Mouse (Mus musculus): ENCODE measurements around the gene Fgfr2. TPM values are rescaled to one million over a fixed set of nuclear protein-coding genes. Genes with fewer than 3 reads are reported as not detected.
A peak's percentile ranks its signal among the peaks of the same experiment; 100 is the strongest.

Gene Fgfr2
- total RNA-seq, 2 experiments from 2014 or later: 28.8 to 29.4 TPM

DNA sequence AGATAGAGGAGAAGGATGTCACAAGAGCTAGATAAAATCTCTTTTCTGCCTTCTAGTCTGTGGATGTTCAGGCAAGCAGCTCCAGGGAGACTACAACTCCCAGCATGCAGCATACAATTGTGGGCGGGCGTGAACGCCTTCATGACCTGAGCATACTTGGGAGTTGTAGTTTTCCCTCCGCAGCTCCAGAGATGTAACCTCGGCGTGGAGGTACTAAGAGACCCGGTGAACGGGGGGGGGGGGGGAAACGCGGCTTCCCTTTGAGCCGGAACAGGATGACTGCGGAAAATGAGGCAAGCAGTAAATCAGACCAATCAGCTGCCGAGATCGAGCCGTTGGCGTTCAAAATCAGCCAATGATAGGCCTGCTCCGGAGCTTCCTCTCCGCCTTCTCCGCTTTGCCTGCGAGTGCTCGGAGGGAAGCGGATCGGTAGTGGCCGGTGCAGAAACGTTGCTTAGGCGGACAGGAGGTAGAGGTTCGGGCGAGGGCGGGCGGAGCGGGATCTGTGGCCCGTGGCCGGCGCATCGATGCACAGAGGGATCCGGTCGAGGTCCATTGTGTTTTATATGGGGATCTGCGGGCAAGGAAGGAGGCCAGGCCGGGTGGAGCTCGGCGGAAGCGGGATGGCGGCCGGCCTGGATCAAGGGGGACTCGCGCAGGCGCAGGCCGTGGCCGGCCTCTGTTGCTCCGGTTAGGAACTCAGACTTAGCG, 1563.0 kb downstream of the Fgfr2 start, which contains the start of gene Bub3:
Gene Bub3, plus strand, starts transcription at position 237 of the 711 bp plus-strand sequence.
- peak; percentile 93 for DNase-seq (ENCODE audit: extremely low spot score in 1 of 2, low spot score in 2 of 2)
- intact Hi-C loops (cut with DNase I): loop anchor here (5.0 to 10.0 kb wide), 2 partner anchors 125 to 187 kb away; no protein-coding TSS in a partner anchor

DNA sequence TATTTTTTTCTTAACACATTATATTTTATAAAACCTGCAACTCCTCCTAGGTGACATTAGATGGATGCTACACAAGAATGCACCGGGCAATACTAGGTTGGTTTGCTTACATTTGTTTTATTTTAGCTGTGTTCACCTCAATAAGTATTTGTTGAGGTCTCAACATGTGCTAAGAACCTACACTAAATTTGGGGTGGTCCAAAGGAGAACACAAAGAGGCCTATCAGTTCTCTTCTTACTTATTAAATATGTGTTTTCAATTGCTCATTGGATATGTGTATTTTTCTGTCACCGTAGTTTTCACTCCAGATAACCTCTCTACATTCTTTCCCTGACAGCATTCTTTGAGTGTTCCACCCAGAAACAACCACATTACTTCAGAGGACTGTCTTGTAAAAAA, 1565.4 kb downstream of the Fgfr2 start:
- DNase-seq (ENCODE audit: extremely low spot score in 1 of 2, low spot score in 2 of 2): no peak
- intact Hi-C loops (cut with DNase I): loop anchor here (5.0 kb wide), 1 partner anchor 190 kb away; no protein-coding TSS in a partner anchor

DNA sequence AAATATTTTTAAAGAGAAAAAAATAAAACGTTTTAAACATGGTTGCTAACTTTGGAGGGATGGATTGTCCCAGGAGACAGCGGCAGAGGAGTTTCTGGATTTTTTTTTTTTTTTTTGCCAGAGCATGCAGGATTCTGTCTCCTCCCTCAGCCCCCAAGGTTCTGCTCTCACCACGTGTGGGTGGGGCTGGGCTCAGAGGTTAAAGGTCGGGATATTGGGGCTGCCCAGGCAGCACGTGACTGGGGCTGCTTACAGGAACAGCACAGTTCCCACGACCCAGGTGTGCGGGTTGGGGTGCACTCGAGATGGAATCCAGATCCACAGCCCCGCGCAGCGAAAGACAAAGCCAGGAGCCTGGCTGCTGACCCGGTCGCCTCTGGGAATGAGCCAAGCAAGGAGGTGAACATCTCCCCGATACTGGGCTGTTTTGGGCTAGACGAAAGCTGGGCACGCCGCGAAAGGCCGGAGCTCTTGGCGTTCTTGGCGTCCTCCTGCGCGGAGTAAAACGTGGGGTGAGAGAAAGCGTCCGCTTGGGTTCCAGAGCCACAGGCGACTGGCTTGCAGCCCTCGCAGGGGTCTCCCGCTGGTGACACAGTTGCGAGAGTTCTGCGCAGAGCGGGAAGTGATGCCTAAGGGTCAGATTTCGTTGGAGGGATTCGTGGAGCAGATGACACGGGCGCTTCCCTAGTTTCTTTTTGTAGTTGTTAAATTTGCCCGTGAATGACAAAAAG, 1566.4 kb downstream of the Fgfr2 start:
- intact Hi-C loops (cut with DNase I): loop anchor here (5.0 kb wide), 1 partner anchor 191 kb away; no protein-coding TSS in a partner anchor
- DNase-seq (ENCODE audit: extremely low spot score in 1 of 2, low spot score in 2 of 2): no peak

DNA sequence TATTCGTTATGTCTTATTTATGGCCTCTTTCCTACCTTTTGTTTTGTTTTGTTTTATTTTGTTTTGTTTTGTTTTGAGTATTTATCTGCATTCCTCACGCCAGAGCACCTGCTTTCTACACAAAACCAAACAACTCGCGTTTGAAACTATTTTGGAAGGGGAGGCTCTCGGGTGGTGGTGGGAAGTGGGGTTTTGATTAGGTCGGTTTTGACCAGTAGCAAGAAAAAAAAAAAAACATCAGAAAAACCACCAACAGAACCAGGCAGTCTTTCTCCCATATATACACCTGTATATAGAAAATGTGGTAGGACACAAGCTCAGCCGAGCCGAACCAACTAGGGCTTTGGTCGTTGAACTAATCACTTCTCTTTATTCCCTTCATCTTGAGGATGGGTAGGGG, 1567.0 kb downstream of the Fgfr2 start:
- no peak for DNase-seq (ENCODE audit: extremely low spot score in 1 of 2, low spot score in 2 of 2)
- intact Hi-C loops (cut with DNase I): loop anchor here (5.0 kb wide), 1 partner anchor 191 kb away; no protein-coding TSS in a partner anchor

DNA sequence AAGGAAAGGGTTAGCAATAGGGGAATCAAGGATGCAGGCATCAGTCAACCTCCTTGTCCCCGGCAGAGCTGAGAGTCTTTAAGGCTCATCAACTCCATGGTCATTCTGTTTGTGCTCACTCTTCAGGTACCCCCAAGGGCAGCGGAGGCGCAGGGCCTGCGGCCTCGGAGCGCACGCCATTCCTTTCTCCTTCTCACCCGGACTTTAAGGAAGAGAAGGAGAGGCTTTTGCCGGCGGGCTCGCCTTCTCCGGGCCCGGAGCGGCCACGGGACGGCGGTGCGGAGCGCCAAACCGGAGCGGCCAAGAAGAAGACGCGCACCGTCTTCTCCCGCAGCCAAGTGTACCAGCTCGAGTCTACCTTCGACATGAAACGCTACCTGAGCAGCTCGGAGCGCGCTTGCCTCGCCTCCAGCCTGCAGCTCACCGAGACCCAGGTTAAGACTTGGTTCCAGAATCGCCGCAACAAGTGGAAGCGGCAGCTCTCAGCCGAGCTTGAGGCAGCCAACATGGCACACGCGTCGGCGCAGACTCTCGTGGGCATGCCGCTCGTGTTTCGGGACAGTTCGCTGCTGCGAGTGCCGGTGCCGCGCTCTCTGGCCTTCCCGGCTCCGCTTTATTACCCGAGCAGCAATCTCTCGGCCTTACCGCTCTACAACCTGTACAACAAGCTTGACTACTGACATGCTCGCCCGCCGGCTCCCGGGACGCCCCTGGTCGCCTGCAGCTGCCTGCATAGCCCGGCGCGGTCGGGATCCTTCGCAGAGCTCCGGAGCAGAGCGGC, 1567.7 kb downstream of the Fgfr2 start:
- intact Hi-C loops (cut with DNase I): loop anchor here (5.0 kb wide), 1 partner anchor 192 kb away; no protein-coding TSS in a partner anchor
- no peak for DNase-seq (ENCODE audit: extremely low spot score in 1 of 2, low spot score in 2 of 2)

DNA sequence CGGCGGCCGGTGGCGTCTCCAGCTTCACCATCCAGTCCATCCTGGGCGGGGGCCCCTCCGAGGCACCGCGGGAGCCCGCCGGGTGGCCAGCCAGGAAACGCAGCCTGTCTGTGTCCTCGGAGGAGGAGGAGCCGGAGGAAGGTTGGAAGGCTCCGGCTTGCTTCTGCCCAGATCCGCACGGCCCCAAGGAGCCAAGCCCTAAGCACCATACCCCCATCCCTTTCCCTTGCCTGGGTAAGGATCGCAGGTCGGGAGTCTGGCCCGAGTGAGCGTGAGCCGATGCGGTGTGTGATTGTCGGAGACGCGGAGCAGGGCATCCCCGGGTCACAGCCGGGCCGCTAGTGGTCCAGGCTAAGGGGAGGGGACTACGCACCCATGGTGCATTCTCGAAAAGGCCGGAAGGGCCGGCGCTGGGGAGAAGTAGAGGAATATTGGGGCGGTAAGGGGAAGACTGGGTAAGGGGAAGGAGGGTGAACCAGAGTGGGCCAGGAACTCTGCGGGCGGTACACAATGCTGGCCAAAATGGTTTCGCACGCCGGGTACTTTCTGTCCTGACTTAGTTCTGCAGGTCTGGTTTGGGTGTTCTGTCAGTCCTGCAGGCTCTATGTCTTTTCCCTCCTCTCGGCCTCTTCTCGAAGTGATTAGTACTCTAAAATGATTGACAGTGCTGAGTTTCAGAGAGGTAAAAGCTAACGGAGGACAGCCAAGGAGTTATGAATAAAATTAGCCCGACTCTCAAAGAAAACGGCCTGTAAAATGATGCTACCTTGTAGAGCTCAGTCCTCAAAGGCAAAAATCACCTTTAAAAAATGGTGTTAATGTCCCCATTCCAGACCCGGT, 1568.6 kb downstream of the Fgfr2 start:
- intact Hi-C loops (cut with DNase I): loop anchor here (5.0 kb wide), 1 partner anchor 193 kb away; no protein-coding TSS in a partner anchor
- no peak for DNase-seq (ENCODE audit: extremely low spot score in 1 of 2, low spot score in 2 of 2)

DNA sequence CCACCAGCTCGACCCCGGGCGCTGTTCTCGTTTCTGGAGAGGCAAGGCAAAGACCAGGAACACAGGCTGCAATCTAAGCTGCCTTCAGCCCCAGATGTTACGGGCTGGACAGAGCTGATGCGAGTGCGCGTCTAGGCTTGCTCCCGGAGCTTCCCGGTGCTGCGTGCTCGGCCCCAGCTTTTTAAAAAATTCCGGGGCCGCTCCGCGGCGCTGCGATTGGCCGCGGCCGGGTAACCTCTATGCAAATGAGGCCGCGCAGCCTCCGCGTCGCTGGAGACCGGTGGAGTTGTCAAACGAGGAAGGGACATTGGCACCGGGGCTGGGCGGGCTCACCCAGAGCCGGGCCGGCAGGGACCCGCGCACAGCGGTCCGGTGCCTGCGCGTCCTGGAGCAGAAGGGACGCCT, 1569.4 kb downstream of the Fgfr2 start:
- DNase-seq (ENCODE audit: extremely low spot score in 1 of 2, low spot score in 2 of 2): no peak
- intact Hi-C loops (cut with DNase I): no loop called here

DNA sequence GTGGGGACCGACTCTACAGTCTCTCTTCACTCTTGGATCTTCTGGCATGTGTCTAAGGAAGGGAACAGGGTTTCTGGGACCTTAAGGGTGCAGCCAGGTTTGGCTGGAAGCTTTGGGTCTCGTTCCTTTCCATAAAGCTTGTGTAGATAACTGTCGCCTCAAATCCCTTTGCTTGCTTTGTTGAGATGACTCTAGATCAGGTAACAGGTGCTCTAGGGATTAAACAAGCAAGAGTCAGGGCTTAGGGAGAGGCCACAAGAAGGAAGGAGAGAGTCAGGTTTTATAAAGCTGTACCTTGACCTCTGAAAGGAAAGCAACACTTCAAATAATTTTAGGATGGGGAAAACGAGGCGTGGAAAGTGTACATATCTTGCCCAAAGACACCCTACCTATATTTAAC, 1570.4 kb downstream of the Fgfr2 start:
- intact Hi-C loops (cut with DNase I): no loop called here
- no peak for DNase-seq (ENCODE audit: extremely low spot score in 1 of 2, low spot score in 2 of 2)

DNA sequence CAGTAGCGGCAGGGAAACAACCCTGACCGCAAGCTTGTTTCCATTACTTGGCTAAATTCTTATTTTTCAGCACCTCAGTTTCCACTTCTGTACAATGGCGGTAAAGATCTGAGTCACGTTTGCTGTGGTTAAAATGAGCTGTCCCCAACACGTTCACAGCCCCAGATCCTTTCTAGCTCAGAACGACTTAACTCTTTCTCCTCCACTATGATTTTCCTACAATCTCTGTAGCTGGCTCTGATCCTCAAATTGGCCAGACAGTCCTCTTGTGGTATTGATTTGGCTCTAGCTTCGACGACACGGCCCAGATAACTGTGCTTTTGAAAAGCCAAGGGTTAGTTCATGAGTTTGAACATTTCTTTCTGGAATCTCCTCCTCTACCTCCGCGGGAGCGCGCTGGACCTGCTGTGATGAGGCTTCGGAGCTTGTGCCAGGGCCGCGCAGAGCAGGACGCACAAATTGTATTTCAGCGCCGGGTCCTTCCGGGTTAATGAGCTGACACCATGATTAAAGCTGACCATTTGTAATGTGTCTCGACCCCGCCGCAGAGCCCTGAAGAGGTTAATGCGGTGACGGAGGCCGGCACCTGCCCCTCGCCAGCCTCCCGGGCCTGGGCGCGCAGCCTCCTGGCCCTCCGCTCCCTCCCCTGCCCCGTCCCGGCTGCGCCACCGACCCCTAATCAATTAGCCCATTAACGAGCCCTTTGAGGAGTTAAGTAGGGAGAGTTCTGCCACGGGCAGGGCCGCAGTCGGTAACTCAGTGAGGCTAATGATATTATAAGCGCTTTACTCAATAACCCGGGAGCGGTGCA, 1571.0 kb downstream of the Fgfr2 start:
- DNase-seq (ENCODE audit: extremely low spot score in 1 of 2, low spot score in 2 of 2): no peak
- intact Hi-C loops (cut with DNase I): no loop called here

DNA sequence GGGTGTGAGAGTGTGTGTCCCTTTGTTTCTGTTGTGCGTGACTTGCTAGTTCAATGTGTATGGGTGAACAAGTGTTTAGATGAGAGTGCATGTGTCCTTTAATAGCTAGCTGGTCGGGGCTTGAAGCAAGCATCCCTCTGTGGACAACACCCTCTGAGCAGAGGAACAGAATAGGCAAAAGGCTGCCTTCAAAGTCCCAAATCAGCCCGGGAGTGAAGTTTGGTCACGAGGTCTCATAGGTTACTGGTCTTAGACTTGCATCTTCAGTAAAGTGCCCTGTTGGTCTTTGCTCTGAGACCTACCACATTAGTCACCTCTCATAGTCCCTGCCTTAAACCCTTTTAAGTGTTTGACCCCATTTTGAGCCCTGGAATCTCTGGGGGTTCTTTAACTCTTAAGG, 1571.7 kb downstream of the Fgfr2 start:
- no peak for DNase-seq (ENCODE audit: extremely low spot score in 1 of 2, low spot score in 2 of 2)
- intact Hi-C loops (cut with DNase I): no loop called here

DNA sequence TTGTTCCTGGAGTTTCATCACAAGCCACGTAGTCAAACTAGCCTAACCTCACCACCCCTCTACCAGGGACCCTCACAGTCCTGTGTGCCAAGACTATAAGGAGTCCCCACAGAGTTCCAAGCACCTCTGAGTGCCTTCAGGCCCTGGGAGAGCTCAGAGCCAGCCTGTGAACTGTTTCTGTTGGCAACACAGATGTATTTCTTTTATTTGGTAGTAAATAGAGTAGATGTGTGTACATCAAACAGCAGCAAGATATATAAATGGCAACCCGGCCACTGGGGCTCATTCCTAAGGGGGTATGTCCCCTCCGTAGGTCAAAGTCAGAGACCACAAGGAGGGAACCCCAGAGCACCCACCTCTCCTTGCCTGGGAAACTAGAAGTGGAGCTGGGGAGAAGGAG, 1574.7 kb downstream of the Fgfr2 start, which contains the start of gene Hmx2:
Gene Hmx2, plus strand, starts transcription at position 301 of the 400 bp plus-strand sequence.
- intact Hi-C loops (cut with DNase I): no loop called here

DNA sequence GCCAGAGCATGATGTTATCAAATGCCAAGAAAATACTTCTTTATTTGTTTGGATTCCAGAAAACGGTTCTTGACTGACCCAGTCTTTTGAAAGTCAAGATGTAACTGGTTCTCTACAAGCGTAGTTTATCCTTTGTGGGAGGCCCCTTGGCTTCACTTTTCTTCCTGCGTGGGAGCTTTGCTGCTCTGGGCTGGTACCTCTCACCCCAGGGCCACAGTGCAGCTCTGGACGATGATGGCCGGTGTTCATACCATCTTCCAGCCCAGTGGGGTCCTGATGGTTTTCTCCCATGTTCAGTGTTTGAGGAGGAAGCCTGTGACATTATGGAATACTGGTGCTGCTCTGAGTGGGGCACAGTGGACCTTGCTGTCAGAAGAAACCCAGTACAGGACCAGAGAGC, 1575.7 kb downstream of the Fgfr2 start:
- intact Hi-C loops (cut with DNase I): no loop called here
- DNase-seq (ENCODE audit: extremely low spot score in 1 of 2, low spot score in 2 of 2): no peak

More for the DNA sequence above, 1574.7 kb downstream of the Fgfr2 start, which contains the start of gene Hmx2:
- DNase-seq (ENCODE audit: extremely low spot score in 1 of 2, low spot score in 2 of 2): no peak

DNA sequence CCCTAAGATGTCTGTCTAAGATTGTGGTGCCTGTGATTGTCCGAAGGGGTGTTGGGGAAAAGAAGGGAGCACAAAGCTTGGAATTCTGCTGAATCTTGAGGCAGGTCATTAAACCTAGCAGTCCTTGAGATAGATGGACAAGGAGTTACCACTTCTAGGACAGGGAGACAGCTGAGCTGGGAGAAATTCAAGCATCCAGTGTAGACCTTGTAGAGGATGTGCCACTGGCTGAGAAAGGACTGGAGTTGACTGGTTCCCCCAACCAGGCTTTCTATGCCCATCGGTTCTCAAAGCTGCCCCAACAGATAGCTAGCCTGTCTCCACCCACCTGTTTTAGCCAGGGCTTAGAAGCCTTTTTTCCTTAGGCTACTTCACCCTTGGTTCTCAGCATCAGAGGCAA, 1576.7 kb downstream of the Fgfr2 start:
- intact Hi-C loops (cut with DNase I): no loop called here
- DNase-seq (ENCODE audit: extremely low spot score in 1 of 2, low spot score in 2 of 2): no peak

DNA sequence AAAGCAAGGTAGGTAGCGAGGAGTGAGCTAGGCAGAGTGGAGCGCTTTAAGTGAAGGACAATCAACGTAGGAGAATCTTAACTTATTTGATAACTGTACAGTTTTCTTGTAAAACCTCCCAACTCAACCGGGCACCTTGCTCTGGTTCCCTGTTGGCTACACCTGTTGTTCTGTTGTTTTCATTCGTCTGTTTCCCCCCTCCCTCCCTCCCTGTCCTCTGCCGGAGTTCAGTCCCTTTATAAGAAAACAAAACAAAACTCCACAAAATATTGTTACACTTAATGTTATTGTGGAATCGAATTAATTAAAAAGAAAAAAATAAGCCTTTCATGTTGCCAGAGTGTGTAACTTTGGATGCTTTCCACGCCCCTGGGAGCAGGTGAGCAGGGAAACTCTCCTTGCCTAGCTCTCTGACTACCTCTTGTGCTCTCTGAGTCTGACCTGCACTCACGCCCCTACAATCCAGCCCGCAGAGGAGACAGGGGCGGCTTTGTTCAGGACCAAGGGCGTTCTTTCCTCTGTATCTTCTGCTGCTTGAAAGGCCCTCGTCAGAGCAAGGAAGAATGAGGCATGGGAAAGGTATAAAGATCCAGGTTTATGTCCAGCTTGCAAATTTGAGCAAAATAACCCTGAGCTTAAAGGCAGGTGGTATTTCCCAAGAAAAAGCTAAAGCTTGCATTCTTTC, 1577.3 kb downstream of the Fgfr2 start:
- no peak for DNase-seq (ENCODE audit: extremely low spot score in 1 of 2, low spot score in 2 of 2)
- intact Hi-C loops (cut with DNase I): no loop called here

DNA sequence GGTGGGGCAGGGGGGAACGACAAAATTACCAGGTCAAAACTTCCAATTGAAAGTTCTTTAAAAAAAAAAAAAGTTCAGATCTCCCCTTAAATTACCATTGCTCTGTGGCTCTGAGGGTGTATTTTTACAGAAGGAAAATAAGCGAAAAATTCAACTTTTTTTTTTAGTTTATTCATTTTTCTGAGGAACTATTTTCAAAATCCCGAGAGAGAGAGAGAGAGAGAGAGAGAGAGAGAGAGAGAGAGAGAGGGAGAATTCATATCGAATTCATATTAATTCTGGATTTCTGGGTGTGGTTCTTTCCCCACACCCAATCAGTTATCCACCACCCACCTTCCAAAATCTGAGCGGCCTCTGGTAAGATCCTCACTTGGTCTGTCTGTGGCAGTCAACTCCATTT, 1578.3 kb downstream of the Fgfr2 start:
- intact Hi-C loops (cut with DNase I): loop anchor here (5.0 kb wide), 1 partner anchor 337 kb away; no protein-coding TSS in a partner anchor
- DNase-seq (ENCODE audit: extremely low spot score in 1 of 2, low spot score in 2 of 2): no peak

DNA sequence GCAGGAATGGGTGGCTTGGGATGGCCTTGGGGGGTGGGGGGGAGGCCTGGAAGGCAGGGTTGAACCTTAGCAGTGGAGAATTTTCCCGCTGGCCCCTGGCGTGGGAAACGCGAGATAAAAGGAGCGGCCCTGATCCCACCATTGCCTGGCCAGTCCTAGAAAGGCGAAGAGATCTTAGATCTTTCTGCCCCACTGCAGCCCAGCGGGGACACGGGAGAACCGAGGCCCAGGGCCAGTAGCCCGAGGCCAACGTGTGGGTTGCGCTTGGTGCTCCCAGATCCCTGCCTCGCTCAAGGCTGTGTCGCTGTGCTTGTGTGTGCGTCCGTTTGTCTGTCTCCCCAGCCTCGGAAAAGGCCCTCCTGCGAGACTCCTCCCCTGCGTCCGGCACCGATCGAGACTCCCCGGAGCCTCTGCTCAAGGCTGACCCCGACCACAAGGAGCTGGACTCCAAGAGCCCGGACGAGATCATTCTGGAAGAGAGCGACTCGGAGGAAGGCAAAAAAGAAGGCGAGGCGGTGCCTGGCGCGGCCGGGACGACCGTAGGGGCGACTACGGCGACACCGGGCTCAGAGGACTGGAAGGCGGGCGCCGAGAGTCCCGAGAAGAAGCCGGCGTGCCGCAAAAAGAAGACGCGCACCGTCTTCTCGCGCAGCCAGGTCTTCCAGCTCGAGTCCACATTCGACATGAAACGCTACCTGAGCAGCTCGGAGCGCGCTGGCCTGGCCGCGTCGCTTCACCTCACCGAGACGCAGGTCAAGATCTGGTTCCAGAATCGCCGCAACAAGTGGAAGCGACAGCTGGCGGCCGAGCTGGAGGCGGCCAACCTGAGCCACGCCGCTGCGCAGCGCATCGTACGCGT, 1579.3 kb downstream of the Fgfr2 start:
- intact Hi-C loops (cut with DNase I): loop anchor here (5.0 kb wide), 1 partner anchor 338 kb away; no protein-coding TSS in a partner anchor
- DNase-seq (ENCODE audit: extremely low spot score in 1 of 2, low spot score in 2 of 2): no peak
